Mouse (Mus musculus) stomach, postnatal 0 days (tissue): ENCODE measurements around the gene Nars2.

Source experiments
- CTCF ChIP-seq: IDR thresholded peaks from 2 replicates; pipeline ENCODE4 v1.5.1; 2016; ENCODE audit warnings: antibody characterized with exemption, low read depth, mild to moderate bottlenecking, moderate library complexity
- EP300 ChIP-seq: optimal IDR thresholded peaks from 2 replicates; pipeline ENCODE3; 2016; ENCODE audit warnings: antibody characterized with exemption

DNA sequence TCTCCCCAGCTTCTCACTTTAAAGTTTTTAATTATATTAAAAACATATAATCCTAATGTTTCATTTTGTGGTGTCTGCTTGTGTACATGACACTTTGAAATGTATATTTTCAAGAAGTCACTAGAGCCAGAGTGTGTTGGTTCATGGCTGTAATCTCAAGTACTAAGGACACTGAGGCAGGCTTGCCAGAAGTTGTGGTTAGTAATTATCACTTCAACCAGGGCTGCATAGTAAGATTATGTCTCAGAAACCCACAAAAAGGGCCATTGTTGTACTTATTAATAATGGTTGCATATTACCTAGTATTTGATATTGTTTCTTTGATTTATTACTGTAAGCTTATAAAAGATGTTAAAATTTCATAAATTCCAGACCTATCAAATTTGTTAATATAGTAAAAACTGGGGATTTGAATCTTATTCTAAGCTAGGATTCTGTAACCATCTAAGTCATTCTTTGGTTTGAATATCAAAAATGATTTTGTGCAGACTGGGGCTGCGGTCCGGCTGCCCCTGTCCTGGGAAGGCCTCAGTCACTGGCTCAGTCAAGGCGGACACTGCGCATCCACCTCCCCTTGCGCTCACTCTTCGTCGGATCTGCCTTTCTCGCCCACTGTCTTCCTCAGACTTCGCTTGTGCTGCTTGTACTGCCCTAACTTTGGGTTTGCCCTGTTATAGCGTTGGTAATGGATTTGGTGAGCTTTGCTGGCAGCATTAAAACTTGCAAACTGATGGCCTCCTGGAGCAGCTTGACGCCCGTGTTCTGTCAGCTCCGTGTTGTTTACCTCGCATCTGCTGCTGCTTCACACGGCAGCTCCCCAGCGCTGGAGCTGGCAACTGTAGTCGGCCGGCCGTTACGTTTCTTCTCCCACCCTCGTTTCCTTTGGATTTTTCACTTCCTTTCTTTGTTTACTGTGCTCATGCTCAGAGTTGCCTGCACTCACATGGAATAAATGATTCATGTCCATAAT, 20.0 kb downstream of the Nars2 start:
- TF ChIP-seq CTCF: no peak
- no peak for TF ChIP-seq EP300
